Mouse (Mus musculus) midbrain, embryonic 15.5 days (tissue): ENCODE data around the gene Slamf8. TPM values are rescaled to one million over a fixed set of nuclear protein-coding genes. Genes with fewer than 3 reads are reported as not detected.

ENCODE experiments used
- ATAC-seq: fragments of 200-750 bp; cut with Nextera tagmentation; replicated peaks from 2 replicates; pipeline ENCODE4 v1.8.0; 2017; ENCODE audit warnings: moderate TSS enrichment
- H3K27ac ChIP-seq: fragments of 300-500 bp; sonication (generic); 2 replicates; pipeline ENCODE4 v1.5.1; 2015; ENCODE audit warnings: mild to moderate bottlenecking, inconsistent platforms
- H3K27me3 ChIP-seq: fragments of 300-500 bp; sonication (generic); replicated peaks from 2 replicates; pipeline ENCODE4 v1.6.1; 2015; ENCODE audit warnings: inconsistent platforms
- H3K36me3 ChIP-seq: fragments of 300-500 bp; sonication (generic); replicated peaks from 2 replicates; pipeline ENCODE4 v1.6.1; 2015; ENCODE audit warnings: inconsistent platforms
- H3K4me1 ChIP-seq: fragments of 300-500 bp; sonication (generic); 2 replicates; pipeline ENCODE4 v1.6.1; 2015; ENCODE audit warnings: inconsistent platforms
- H3K4me2 ChIP-seq: fragments of 300-500 bp; sonication (generic); 2 replicates; pipeline ENCODE4 v1.6.1; 2015; ENCODE audit warnings: inconsistent platforms, mild to moderate bottlenecking, moderate library complexity
- H3K4me3 ChIP-seq: fragments of 300-500 bp; sonication (generic); 2 replicates; pipeline ENCODE4 v1.5.1; 2015; ENCODE audit warnings: mild to moderate bottlenecking, inconsistent platforms
- H3K9ac ChIP-seq: fragments of 300-500 bp; sonication (generic); 2 replicates; pipeline ENCODE4 v1.6.1; 2015; ENCODE audit warnings: mild to moderate bottlenecking, inconsistent platforms
- H3K9me3 ChIP-seq: fragments of 300-500 bp; sonication (generic); 2 replicates; pipeline ENCODE4 v1.6.1; 2016; ENCODE audit warnings: inconsistent platforms
- WGBS: fragments of 180-500 bp; shearing (Covaris S2); methylation state at CpG from one replicate; pipeline ENCODE4 v1.1.7; 2015; ENCODE audit warnings: mixed read lengths; 5-methylcytosine and 5-hydroxymethylcytosine counted together
- polyA plus RNA-seq: library from polyadenylated mRNA; unstranded; fragments of >200 nt; fragmentation: Nextera tagmentation; extraction: Ambion mirVana; gene quantifications from 2 replicates; pipeline ENCODE4 v1.2.1, GENCODE M21; 2015

The Slamf8 gene
- not detected in 2 replicates for polyA plus RNA-seq

DNA sequence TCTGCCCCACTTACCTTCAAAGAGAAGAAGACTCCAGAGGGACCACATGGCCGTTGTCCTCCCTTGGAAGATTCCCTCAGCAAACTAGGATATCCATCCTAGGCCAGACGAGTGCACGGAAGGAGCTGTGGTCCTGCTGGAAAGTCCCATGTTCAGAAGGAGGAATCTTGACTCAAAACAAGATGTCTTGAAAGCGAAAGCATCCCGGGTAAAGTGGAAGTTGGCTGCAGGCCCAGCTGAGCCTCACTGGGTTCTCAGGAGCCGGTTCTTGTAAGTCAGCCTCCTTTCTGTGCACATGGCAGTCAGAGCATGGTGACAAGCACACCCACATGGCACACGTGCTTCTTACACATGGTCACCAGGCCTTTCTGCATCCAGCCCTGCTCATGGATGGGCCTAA is at the start of gene Slamf8:
Slamf8 (minus strand) TSS at position 184 of the 400 bp plus-strand sequence.
- H3K4me3 ChIP-seq = no peak within 1 kb of the TSS
- no peak for ATAC-seq
- no peak within 1 kb of the TSS for H3K4me2 ChIP-seq
- H3K27ac ChIP-seq = no peak within 1 kb of the TSS
- no peaks in the 10 kb centered on the region for H3K36me3 ChIP-seq
- WGBS = 79% methylated on average over 7 of the region's 7 CpGs
- H3K27me3 ChIP-seq = no peaks in the 10 kb centered on the region
- H3K9me3 ChIP-seq = no peaks in the 10 kb centered on the region
- H3K9ac ChIP-seq = no peak within 1 kb of the TSS
- peaks cover 11% of the 10 kb centered on the region for H3K4me1 ChIP-seq

DNA sequence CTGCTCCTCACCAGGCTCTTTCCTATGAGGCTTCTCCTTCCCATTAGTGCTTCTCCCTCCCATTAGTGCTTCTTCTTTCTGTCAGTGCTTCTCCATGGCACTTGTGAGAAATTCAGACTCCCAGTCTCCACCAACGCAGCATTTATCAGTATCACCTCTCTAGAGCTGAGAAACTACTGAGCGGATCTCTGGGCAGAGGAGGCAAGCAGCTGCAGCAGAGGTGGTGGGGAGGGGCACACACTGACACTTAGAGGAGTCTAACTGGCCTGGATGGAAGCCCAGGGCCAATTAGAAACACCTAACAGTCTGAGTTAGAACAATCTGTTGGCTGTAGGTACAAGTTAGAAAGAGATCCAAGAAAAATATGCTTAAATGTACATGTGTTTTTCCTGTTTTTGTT is 48.4 kb upstream of the Slamf8 start:
- no peak overlapping the region for H3K9ac ChIP-seq
- no peak for ATAC-seq
- no peaks in the 10 kb centered on the region for H3K9me3 ChIP-seq
- H3K27ac ChIP-seq = no peak overlapping the region
- H3K36me3 ChIP-seq = no peaks in the 10 kb centered on the region
- H3K27me3 ChIP-seq = no peaks in the 10 kb centered on the region
- no peak overlapping the region for H3K4me2 ChIP-seq
- H3K4me3 ChIP-seq = no peak overlapping the region
- H3K4me1 ChIP-seq = no peaks in the 10 kb centered on the region
- WGBS = 71% methylated on average over 2 of the region's 2 CpGs

DNA sequence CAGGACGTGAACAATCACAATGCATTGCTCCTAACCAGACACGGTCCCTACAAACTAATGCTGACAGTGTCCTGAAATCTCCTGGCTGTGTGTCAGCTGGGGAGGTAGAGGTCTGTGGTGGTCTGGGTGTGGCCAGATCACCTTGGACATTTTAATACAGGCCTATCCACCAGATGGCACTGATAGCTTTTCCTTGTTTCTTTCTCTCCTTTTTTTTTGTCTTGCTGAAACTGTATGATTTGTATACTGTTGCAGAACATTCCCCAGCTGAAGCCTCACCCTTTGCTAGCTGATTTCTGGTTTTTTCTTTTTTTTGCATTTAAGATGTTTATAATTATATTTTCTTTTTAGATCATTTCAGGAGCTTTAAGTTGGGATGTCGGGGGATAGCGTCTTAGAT is 47.4 kb upstream of the Slamf8 start:
- ATAC-seq = no peak
- H3K27ac ChIP-seq = no peak overlapping the region
- H3K36me3 ChIP-seq = no peaks in the 10 kb centered on the region
- no peaks in the 10 kb centered on the region for H3K9me3 ChIP-seq
- H3K4me2 ChIP-seq = no peak overlapping the region
- H3K4me1 ChIP-seq = no peaks in the 10 kb centered on the region
- H3K9ac ChIP-seq = no peak overlapping the region
- no peaks in the 10 kb centered on the region for H3K27me3 ChIP-seq
- 77% methylated on average over 4 of the region's 4 CpGs for WGBS
- no peak overlapping the region for H3K4me3 ChIP-seq

DNA sequence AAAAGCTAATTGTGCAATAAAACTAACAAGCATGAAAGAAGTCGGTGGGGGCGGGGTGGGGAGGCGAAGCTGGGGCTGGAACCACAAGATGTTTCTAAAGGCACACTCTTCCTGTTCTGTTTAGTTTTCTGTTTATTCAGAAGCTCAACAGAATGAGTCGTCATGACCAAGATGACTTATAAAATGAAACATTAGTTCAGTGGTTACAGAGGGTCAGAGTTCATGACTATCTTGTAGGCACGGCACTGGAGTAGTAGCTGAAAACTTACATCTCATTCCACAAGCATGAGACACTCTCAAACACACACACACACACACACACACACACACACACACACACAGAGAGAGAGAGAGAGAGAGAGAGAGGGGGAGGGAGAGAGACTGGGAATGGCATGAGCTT is 45.9 kb upstream of the Slamf8 start:
- H3K4me2 ChIP-seq = no peak overlapping the region
- H3K9me3 ChIP-seq = no peaks in the 10 kb centered on the region
- no peak overlapping the region for H3K9ac ChIP-seq
- no peak for ATAC-seq
- 97% methylated on average over 5 of the region's 5 CpGs for WGBS
- no peaks in the 10 kb centered on the region for H3K36me3 ChIP-seq
- no peak overlapping the region for H3K4me3 ChIP-seq
- no peak overlapping the region for H3K27ac ChIP-seq
- H3K27me3 ChIP-seq = no peaks in the 10 kb centered on the region
- H3K4me1 ChIP-seq = peaks cover 6% of the 10 kb centered on the region

DNA sequence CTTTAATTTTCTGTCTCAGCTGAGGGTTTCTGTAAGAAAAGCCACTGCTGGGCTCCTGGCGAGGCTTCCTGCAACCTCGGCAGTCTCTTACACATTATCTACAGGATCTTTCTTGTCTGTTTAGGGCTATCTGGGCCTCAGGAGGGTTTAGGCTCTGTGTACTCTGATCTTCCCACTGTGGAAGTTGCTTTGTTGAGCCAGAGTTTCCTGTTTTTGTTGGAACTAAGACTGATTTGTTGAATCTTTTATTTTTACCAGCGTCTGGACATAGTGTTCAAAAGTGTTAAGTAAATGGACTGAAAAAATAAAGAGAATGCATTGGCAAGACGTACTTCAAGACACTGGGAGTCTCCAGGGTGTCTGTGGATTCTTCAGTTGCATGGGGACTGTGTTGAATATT is 44.9 kb upstream of the Slamf8 start:
- WGBS = 68% methylated on average over 4 of the region's 4 CpGs
- no peaks in the 10 kb centered on the region for H3K27me3 ChIP-seq
- H3K4me3 ChIP-seq = no peak overlapping the region
- H3K27ac ChIP-seq = 0 out of 2 replicates have a peak overlapping the region, but pooled peaks have one; percentile 19
- no peak overlapping the region for H3K9ac ChIP-seq
- H3K36me3 ChIP-seq = no peaks in the 10 kb centered on the region
- no peak overlapping the region for H3K4me2 ChIP-seq
- H3K9me3 ChIP-seq = no peaks in the 10 kb centered on the region
- no peak for ATAC-seq
- H3K4me1 ChIP-seq = peaks cover 6% of the 10 kb centered on the region

DNA sequence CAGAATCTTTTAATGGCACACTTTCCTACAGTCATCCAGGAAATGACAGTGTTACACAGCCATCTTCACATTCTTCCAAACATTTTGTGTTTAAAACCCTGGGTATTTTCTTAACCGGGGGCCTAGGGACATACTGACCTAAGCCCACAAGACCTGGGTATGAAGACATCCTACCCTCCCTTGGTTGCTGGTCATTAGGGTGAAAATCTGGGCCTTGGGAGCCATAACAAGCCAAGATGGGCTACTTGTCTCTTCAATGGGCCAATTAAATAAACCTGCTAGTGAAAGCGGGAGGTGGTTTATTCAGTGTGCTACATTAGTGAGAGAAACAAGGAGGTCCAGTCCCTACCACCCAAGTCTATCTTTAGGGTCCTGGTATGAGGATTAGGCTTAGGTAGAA is 43.8 kb upstream of the Slamf8 start:
- no peak overlapping the region for H3K4me3 ChIP-seq
- no peaks in the 10 kb centered on the region for H3K36me3 ChIP-seq
- H3K9me3 ChIP-seq = no peaks in the 10 kb centered on the region
- 93% methylated on average over 2 of the region's 2 CpGs for WGBS
- H3K4me1 ChIP-seq = peaks cover 6% of the 10 kb centered on the region
- H3K27me3 ChIP-seq = no peaks in the 10 kb centered on the region
- no peak overlapping the region for H3K9ac ChIP-seq
- no peak for ATAC-seq
- H3K4me2 ChIP-seq = no peak overlapping the region
- H3K27ac ChIP-seq = no peak overlapping the region

DNA sequence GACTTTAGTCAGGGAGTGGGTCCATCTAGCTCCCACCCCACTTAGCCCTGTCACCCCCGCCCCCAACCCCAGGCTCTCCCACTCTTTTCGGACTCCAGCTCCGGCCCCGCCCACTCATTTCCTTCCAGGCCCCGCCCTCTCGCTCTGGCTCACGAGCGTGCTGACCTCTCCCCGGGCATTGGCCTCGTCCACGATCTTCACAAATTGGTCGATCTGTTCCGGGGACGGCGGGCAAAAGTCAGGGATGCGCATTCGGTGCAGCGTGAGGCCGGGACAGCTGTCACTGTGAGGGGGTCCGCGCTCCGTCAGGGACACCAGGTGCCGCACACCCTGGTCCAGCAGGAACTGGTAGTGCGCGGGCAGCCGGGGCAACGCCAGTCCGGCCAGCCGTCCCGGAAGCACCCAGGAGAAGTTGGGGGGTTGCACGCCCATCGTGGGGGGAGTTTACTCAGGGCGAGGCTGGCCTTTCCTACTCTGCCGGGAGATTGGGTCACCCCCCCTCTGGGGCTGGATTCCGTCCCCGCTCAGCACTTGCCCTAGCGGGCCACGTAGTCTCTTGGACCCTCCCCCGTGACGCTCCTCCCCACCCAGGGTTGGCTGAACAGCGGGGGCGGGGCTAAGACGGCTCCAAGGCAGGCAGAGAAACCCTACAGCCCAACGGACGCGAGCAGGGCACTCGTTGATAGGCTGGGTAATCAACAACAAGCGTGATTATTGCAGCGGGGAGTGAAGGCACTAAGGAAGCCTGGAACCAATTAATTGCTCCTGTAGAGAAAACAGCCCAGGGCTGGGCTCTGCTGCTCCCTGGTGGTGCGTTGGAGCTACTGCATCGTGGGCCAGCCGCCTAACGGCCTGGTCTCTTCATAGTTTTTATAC is 42.3 kb upstream of the Slamf8 start, which contains the start of gene Dusp23:
Dusp23 (minus strand) TSS at position 512 of the 876 bp plus-strand sequence.
- ATAC-seq = peak; percentile 98
- no peaks in the 10 kb centered on the region for H3K9me3 ChIP-seq
- H3K4me3 ChIP-seq = peak within 1 kb of the TSS; percentile 70
- H3K4me2 ChIP-seq = peak within 1 kb of the TSS; percentile 85
- WGBS = under 1% methylated on average over 53 of the region's 53 CpGs
- H3K9ac ChIP-seq = peak within 1 kb of the TSS; percentile 68
- H3K27ac ChIP-seq = peak within 1 kb of the TSS; percentile 76
- peaks cover 6% of the 10 kb centered on the region for H3K4me1 ChIP-seq
- no peaks in the 10 kb centered on the region for H3K36me3 ChIP-seq
- H3K27me3 ChIP-seq = no peaks in the 10 kb centered on the region

DNA sequence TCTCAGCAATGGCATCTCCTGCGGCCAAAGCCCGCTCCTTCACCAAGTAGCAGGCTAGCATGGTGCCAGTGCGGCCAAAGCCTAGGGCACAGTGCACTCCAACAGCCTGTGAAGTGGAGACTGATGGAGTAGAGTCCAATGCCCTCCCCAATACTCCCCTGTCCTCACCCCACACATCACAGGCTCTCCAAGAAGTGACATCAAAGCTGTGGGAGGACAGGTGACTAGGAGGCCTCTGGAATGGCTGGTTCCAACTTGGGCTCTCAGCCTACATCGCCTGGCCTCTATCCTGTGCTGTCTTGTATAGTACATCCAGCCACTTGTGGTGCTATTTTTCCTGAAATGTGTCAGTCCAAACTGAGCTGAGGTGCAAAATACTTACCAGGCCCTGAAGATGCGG is 41.4 kb upstream of the Slamf8 start:
- H3K9ac ChIP-seq = no peak overlapping the region
- no peak for ATAC-seq
- H3K27me3 ChIP-seq = no peaks in the 10 kb centered on the region
- H3K9me3 ChIP-seq = no peaks in the 10 kb centered on the region
- 87% methylated on average over 5 of the region's 5 CpGs for WGBS
- no peaks in the 10 kb centered on the region for H3K36me3 ChIP-seq
- peaks cover 6% of the 10 kb centered on the region for H3K4me1 ChIP-seq
- no peak overlapping the region for H3K4me3 ChIP-seq
- H3K27ac ChIP-seq = no peak overlapping the region
- H3K4me2 ChIP-seq = no peak overlapping the region

DNA sequence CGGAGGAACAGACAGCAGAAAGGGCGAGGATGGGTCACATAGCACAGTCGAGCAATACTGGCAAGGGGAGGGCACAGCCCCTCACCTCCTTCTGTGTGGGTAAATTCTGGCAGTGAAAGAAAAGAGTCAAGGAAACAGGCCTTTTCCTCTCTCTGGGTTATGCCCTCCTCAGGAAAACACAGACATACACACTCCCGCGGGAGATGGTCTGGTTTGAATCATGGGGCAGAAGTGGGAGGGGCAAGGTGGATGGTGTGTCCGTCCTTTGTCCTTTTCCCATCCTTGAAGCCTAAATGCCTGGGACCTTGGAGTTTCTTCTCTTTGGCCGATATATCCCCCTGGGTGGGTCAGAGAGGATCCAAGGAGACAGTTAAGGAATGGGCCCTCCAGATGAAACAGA is 39.5 kb upstream of the Slamf8 start:
- no peaks in the 10 kb centered on the region for H3K9me3 ChIP-seq
- no peaks in the 10 kb centered on the region for H3K27me3 ChIP-seq
- WGBS = 73% methylated on average over 7 of the region's 7 CpGs
- peaks cover 6% of the 10 kb centered on the region for H3K4me1 ChIP-seq
- H3K4me2 ChIP-seq = no peak overlapping the region
- no peaks in the 10 kb centered on the region for H3K36me3 ChIP-seq
- ATAC-seq = no peak
- H3K4me3 ChIP-seq = no peak overlapping the region
- no peak overlapping the region for H3K9ac ChIP-seq
- no peak overlapping the region for H3K27ac ChIP-seq

DNA sequence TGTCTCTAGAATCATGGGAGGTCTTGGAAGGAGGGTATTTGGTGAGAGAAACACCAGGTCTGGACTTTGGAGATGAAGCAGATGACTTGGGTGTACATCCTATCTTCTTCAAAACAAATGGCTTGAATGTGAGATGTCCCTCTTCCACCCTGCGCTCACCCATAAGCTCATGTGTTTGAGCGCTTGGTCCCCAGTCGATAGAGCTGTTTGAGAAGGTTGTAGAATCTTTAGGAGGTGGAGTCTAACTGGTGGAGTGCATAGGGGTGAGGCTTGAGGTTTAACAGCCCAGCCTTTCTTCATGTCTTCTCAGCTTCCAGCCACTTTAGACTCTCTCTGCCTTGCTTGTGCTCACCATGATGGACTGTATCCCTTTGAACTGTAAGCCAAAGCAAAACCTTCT is 35.9 kb upstream of the Slamf8 start:
- Histone ChIP-seq H3K36me3 (no peaks in the 10 kb centered on the region), H3K4me2 (no peak overlapping the region), H3K9ac (no peak overlapping the region), H3K4me1 (no peaks in the 10 kb centered on the region), H3K4me3 (no peak overlapping the region), H3K27me3 (no peaks in the 10 kb centered on the region), H3K9me3 (no peaks in the 10 kb centered on the region), H3K27ac (no peak overlapping the region)
- WGBS = 97% methylated on average over 3 of the region's 3 CpGs
- no peak for ATAC-seq

DNA sequence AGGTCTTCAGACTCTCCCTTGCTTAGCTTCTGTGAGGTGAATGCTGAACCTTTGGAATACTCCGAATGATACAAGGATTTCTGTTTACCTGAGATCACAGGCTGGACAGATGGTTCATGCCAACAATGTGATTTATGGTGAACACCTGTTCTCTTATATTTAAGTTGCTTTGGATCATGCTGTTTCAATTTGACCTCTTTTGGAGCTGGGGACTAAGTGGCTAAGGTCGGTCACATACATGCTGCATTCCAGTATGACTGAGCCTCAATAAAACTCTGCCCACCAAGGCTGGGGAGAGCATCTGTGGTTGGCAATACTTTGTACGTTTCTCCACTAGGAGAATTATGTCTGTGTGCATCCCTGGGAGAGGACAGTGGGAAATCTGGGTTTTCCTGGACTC is 33.7 kb upstream of the Slamf8 start:
- 84% methylated on average over 3 of the region's 3 CpGs for WGBS
- no peak overlapping the region for H3K4me2 ChIP-seq
- no peaks in the 10 kb centered on the region for H3K9me3 ChIP-seq
- H3K27ac ChIP-seq = no peak overlapping the region
- H3K4me3 ChIP-seq = no peak overlapping the region
- ATAC-seq = no peak
- no peaks in the 10 kb centered on the region for H3K36me3 ChIP-seq
- H3K9ac ChIP-seq = no peak overlapping the region
- no peaks in the 10 kb centered on the region for H3K27me3 ChIP-seq
- H3K4me1 ChIP-seq = no peaks in the 10 kb centered on the region

DNA sequence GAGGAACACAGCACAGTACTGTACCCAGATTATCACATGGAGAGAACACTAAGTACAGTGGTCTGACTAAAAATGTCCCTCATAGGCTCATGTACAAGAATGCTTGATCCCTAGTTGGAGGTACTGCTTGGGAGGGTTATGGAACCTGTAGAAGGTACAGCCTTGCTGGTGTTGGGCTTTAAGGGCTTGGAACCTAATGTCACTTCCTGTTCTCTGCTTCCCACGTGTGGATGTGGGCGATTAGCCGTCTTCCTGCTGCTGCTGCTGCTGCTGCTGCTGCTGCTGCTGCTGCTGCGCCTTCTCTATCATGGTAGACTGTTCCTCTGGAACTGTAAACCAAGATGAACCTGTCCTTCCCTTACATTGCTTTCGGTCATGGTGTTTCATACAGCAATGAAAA is 33.2 kb upstream of the Slamf8 start:
- Histone ChIP-seq H3K27ac (no peak overlapping the region), H3K9ac (no peak overlapping the region), H3K4me3 (no peak overlapping the region), H3K4me1 (no peaks in the 10 kb centered on the region), H3K4me2 (no peak overlapping the region), H3K27me3 (no peaks in the 10 kb centered on the region), H3K9me3 (no peaks in the 10 kb centered on the region), H3K36me3 (no peaks in the 10 kb centered on the region)
- ATAC-seq = no peak
- 84% methylated on average over 5 of the region's 5 CpGs for WGBS

DNA sequence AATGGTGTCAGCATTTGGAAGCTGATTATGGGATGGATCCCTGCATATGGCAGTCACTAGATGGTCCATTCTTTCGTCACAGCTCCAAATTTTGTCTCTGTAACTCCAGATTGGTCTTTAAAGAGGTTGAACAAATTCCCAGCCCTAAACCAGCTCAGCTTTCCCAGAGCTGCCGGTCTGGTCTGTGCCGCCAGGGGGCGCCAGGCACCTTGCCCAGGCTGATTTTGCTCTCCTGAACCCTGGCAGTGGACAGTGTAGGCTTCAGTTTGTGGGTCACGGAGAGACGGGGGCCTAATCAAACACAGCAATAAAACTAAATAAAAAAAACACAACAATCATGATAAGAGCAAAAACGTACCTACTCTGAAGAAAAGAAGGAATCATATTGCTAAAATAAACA is 28.9 kb upstream of the Slamf8 start:
- H3K9me3 ChIP-seq = no peaks in the 10 kb centered on the region
- H3K4me3 ChIP-seq = no peak overlapping the region
- no peak overlapping the region for H3K4me2 ChIP-seq
- no peak overlapping the region for H3K27ac ChIP-seq
- no peak overlapping the region for H3K9ac ChIP-seq
- H3K4me1 ChIP-seq = peaks cover 15% of the 10 kb centered on the region
- no peaks in the 10 kb centered on the region for H3K27me3 ChIP-seq
- no peak for ATAC-seq
- 19% methylated on average over 7 of the region's 7 CpGs for WGBS
- no peaks in the 10 kb centered on the region for H3K36me3 ChIP-seq
